Mouse (Mus musculus): ENCODE results near the gene Adra2c. TPM values are rescaled to one million over a fixed set of nuclear protein-coding genes. Genes with fewer than 3 reads are reported as not detected.

Adra2c gene
- polyA plus RNA-seq, 1 experiment: not detected

DNA sequence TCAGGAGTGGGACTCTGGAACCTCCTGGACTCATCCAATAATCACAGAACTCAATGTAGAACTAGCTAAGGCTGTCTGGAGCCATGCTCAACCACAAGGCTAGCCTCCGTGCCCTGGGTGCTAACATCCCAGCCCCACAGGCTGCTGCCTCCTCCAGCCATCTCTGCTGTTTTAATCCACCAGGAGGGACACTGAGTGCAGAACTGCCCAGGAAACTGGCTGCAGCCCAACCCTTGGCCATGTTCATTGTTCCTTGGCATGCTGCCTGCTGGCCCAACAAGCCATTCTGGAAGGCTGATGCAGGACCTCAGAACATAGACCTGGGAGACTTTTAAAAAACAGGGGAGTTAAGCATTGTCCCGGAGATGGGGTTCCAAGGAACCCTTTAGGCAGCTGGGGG is 42.5 kb downstream of the Adra2c start:
- 63% methylated on average over 2 of the region's 2 CpGs for WGBS
- TF ChIP-seq POLR2A (IDR thresholded peaks at IDR 0.05; ENCODE audit: insufficient read depth, low read depth, low read length) (no peak), CTCF (IDR thresholded peaks at IDR 0.05; ENCODE audit: insufficient read depth, low read depth, low read length) (no peak)
- Histone ChIP-seq H3K27ac (ENCODE audit: insufficient read depth, low read depth, low read length) (no peak overlapping the region), H3K4me1 (ENCODE audit: control insufficient read depth, insufficient read depth, low read length) (peaks cover 2% of the 10 kb centered on the region), H3K4me3 (ENCODE audit: insufficient read depth, low read depth, low read length) (no peak overlapping the region)

DNA sequence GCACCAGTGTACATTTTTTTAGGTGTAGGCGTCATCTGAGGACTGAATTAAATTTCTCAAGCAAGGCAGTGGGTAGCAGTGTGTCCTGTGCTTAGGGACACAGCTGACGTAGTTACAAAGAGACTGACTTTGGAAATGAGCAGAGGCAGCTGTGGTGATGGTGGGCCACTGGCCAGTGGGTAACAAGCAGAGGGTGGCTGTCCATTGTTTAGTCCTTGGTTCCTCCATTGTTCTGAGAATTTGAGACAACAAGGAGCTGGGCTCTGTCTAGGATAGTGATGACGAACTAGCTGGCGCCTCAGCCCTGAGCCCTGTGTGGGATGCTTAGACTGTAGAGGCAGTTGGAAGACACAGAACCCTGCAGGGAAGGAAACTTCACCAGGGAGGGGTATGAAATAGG is 52.7 kb downstream of the Adra2c start:
- TF ChIP-seq POLR2A (IDR thresholded peaks at IDR 0.05; ENCODE audit: insufficient read depth, low read depth, low read length) (no peak), CTCF (IDR thresholded peaks at IDR 0.05; ENCODE audit: insufficient read depth, low read depth, low read length) (no peak)
- Histone ChIP-seq H3K4me3 (ENCODE audit: insufficient read depth, low read depth, low read length) (no peak overlapping the region), H3K4me1 (ENCODE audit: control insufficient read depth, insufficient read depth, low read length) (peaks cover 43% of the 10 kb centered on the region), H3K27ac (ENCODE audit: insufficient read depth, low read depth, low read length) (no peak overlapping the region)
- WGBS: 57% methylated on average over 4 of the region's 4 CpGs

Other genes with a start within 250 kb of the Adra2c start
- gene Hgfac, start 236.8 kb upstream of the Adra2c start, polyA plus RNA-seq (2012; ENCODE audit: insufficient read depth, insufficient read length, low replicate concordance, missing spikeins): not detected in 2 replicates
- gene Dok7, start 221.6 kb upstream of the Adra2c start, polyA plus RNA-seq (2012; ENCODE audit: insufficient read depth, insufficient read length, low replicate concordance, missing spikeins): not detected in 2 replicates
- not detected in 2 replicates for gene Lrpap1, start 172.6 kb upstream of the Adra2c start, polyA plus RNA-seq (2012; ENCODE audit: insufficient read depth, insufficient read length, low replicate concordance, missing spikeins)
- gene Hmx1, start 110.8 kb downstream of the Adra2c start, polyA plus RNA-seq (2012; ENCODE audit: insufficient read depth, insufficient read length, low replicate concordance, missing spikeins): not detected in 2 replicates
- not detected in 2 replicates for gene Cpz, start 247.4 kb downstream of the Adra2c start, polyA plus RNA-seq (2012; ENCODE audit: insufficient read depth, insufficient read length, low replicate concordance, missing spikeins)

Measured in olfactory bulb, adult 2 months (tissue).